Mouse (Mus musculus) MEL (cell line): ENCODE measurements around the gene Plekha5. TPM values are rescaled to one million over a fixed set of nuclear protein-coding genes. Genes with fewer than 3 reads are reported as not detected.

Experiments
- DNase-seq: peaks from one replicate; pipeline ENCODE4 v3.0.0; 2011; ENCODE audit warnings: low read depth, low spot score
- H3K27ac ChIP-seq: 2 replicates; pipeline ENCODE4 v1.5.1; 2012; ENCODE audit warnings: low read depth, mild to moderate bottlenecking, control low read depth, low read length, moderate library complexity; ENCODE audit not compliant: control insufficient read depth
- H3K27me3 ChIP-seq, 2 experiments: fragments of 150-350 bp in 1 of 2; sonication (generic) in 1 of 2; 2 replicates each; pipeline ENCODE4 v1.6.1; 2012; ENCODE audit warnings: low read length in 2 of 2, mild to moderate bottlenecking in 2 of 2, improper control_type of control experiment in 1 of 2, moderate library complexity in 1 of 2; ENCODE audit not compliant: insufficient read depth in 2 of 2, control insufficient read depth in 1 of 2
- H3K36me3 ChIP-seq, 2 experiments: 2 replicates each; pipeline ENCODE4 v1.6.1; 2012 to 2014; ENCODE audit warnings: low read length in 2 of 2, improper control_type of control experiment in 1 of 2, inconsistent platforms in 1 of 2, mild to moderate bottlenecking in 1 of 2; ENCODE audit not compliant: insufficient read depth in 2 of 2, control insufficient read depth in 1 of 2
- H3K4me1 ChIP-seq, 2 experiments: fragments of 150-350 bp in 1 of 2; sonication (generic) in 1 of 2; 2 replicates each; pipeline ENCODE4 v1.6.1; 2012; ENCODE audit warnings: low read length in 2 of 2, improper control_type of control experiment in 1 of 2, mild to moderate bottlenecking in 1 of 2; ENCODE audit not compliant: insufficient read depth in 2 of 2, control insufficient read depth in 1 of 2
- H3K4me3 ChIP-seq, 2 experiments: fragments of 150-350 bp in 1 of 2; sonication (generic) in 1 of 2; 2 replicates each; pipeline ENCODE4 v1.5.1; 2012; ENCODE audit warnings: low read depth in 2 of 2, low read length in 2 of 2, mild to moderate bottlenecking in 2 of 2, moderate library complexity in 2 of 2, control low read depth in 1 of 2, improper control_type of control experiment in 1 of 2; ENCODE audit not compliant: control insufficient read depth in 1 of 2, insufficient read depth in 1 of 2
- H3K79me2 ChIP-seq: 2 replicates; pipeline ENCODE4 v1.6.1; 2012; ENCODE audit warnings: mild to moderate bottlenecking, low read length, moderate library complexity; ENCODE audit not compliant: control insufficient read depth, poor library complexity, insufficient read depth
- H3K9ac ChIP-seq: 2 replicates; pipeline ENCODE4 v1.6.1; 2012; ENCODE audit warnings: low read depth, mild to moderate bottlenecking, control low read depth, low read length, moderate library complexity; ENCODE audit not compliant: control insufficient read depth, poor library complexity, severe bottlenecking
- H3K9me3 ChIP-seq: fragments of 150-350 bp; sonication (generic); replicated peaks from 2 replicates; pipeline ENCODE4 v1.6.1; 2012; ENCODE audit warnings: mild to moderate bottlenecking, low read length, improper control_type of control experiment, moderate library complexity; ENCODE audit not compliant: insufficient read depth
- BHLHE40 ChIP-seq: IDR thresholded peaks from 2 replicates; pipeline ENCODE4 v1.6.1; 2012; ENCODE audit warnings: low read depth, mild to moderate bottlenecking, inconsistent platforms, low read length, improper control_type of control experiment, borderline replicate concordance
- CHD1 ChIP-seq: IDR thresholded peaks from 2 replicates; pipeline ENCODE4 v1.6.1; 2012; ENCODE audit warnings: low read depth, mild to moderate bottlenecking, inconsistent platforms, low read length, improper control_type of control experiment
- ELF1 ChIP-seq: IDR thresholded peaks from 2 replicates; pipeline ENCODE4 v1.6.1; 2014; ENCODE audit warnings: low read depth, mild to moderate bottlenecking, inconsistent platforms, low read length, improper control_type of control experiment, moderate library complexity
- EP300 ChIP-seq, 2 experiments: IDR thresholded peaks; 2 replicates each; pipeline ENCODE4 v1.6.1; 2011; ENCODE audit warnings: improper control_type of control experiment in 2 of 2, low read length in 2 of 2, low read depth in 1 of 2, mild to moderate bottlenecking in 1 of 2
- ETS1 ChIP-seq: IDR thresholded peaks from 2 replicates; pipeline ENCODE4 v1.6.1; 2012; ENCODE audit warnings: low read depth, mild to moderate bottlenecking, inconsistent platforms, low read length, improper control_type of control experiment, moderate library complexity
- HCFC1 ChIP-seq: IDR thresholded peaks from 2 replicates; pipeline ENCODE4 v1.6.1; 2012; ENCODE audit warnings: low read depth, mild to moderate bottlenecking, inconsistent platforms, low read length, improper control_type of control experiment, moderate library complexity
- JUND ChIP-seq: IDR thresholded peaks from 2 replicates; pipeline ENCODE4 v1.6.1; 2011; ENCODE audit warnings: low read depth, mild to moderate bottlenecking, improper control_type of control experiment, low read length
- KAT2A ChIP-seq: conservative IDR thresholded peaks from 2 replicates; pipeline ENCODE4 v1.6.1; 2012; ENCODE audit warnings: low read depth, low read length, improper control_type of control experiment, inconsistent platforms
- MAFK ChIP-seq: IDR thresholded peaks from 2 replicates; pipeline ENCODE4 v1.6.1; 2011; ENCODE audit warnings: low read depth, mild to moderate bottlenecking, low read length, improper control_type of control experiment, borderline replicate concordance
- MAX ChIP-seq: IDR thresholded peaks from 2 replicates; pipeline ENCODE4 v1.6.1; 2011; ENCODE audit warnings: low read length, improper control_type of control experiment
- MAZ ChIP-seq: IDR thresholded peaks from 2 replicates; pipeline ENCODE4 v1.6.1; 2012; ENCODE audit warnings: low read depth, mild to moderate bottlenecking, inconsistent platforms, low read length, improper control_type of control experiment
- MEF2A ChIP-seq: IDR thresholded peaks from 2 replicates; pipeline ENCODE4 v1.6.1; 2014; ENCODE audit warnings: low read depth, mild to moderate bottlenecking, inconsistent platforms, low read length, improper control_type of control experiment; ENCODE audit not compliant: poor library complexity, insufficient replicate concordance, severe bottlenecking; ENCODE audit errors: extremely low read depth
- MXI1 ChIP-seq: IDR thresholded peaks from 2 replicates; pipeline ENCODE4 v1.6.1; 2011; ENCODE audit warnings: mild to moderate bottlenecking, low read depth, low read length, improper control_type of control experiment
- NELFE ChIP-seq: IDR thresholded peaks from 2 replicates; pipeline ENCODE4 v1.6.1; 2011; ENCODE audit warnings: low read depth, low read length, improper control_type of control experiment
- POLR2AphosphoS5 ChIP-seq: IDR thresholded peaks from 2 replicates; pipeline ENCODE4 v1.6.1; 2012; ENCODE audit warnings: low read depth, borderline replicate concordance, mild to moderate bottlenecking, inconsistent platforms, low read length, moderate library complexity, mixed read lengths
- UBTF ChIP-seq: IDR thresholded peaks from 2 replicates; pipeline ENCODE4 v1.6.1; 2012; ENCODE audit warnings: low read depth, mild to moderate bottlenecking, inconsistent platforms, low read length, improper control_type of control experiment, moderate library complexity, borderline replicate concordance; ENCODE audit not compliant: insufficient read depth
- ZKSCAN1 ChIP-seq: IDR thresholded peaks from 2 replicates; pipeline ENCODE4 v1.6.1; 2012; ENCODE audit warnings: low read depth, mild to moderate bottlenecking, inconsistent platforms, low read length, improper control_type of control experiment, moderate library complexity
- ZNF384 ChIP-seq: IDR thresholded peaks from 2 replicates; pipeline ENCODE4 v1.6.1; 2012; ENCODE audit warnings: low read depth, mild to moderate bottlenecking, inconsistent platforms, low read length, improper control_type of control experiment
- polyA plus RNA-seq, 2 experiments: library from polyadenylated mRNA; stranded (reverse) in 1 of 2; unstranded in 1 of 2; fragments of >175 nt in 1 of 2; fragments of >200 nt in 1 of 2; gene quantifications; 2 replicates each; pipeline versions ENCODE4 v1.2.1 to v1.2.4; 2012; ENCODE audit warnings: low replicate concordance in 2 of 2, low read depth in 1 of 2; ENCODE audit not compliant: insufficient read length in 2 of 2, insufficient read depth in 1 of 2, missing spikeins in 1 of 2
- total RNA-seq: library from RNA; depleted of rRNA; stranded (reverse); fragments of 300-350 nt; gene quantifications from 2 replicates; pipeline ENCODE4 v1.2.3, GENCODE M21; 2012

Gene Plekha5
- total and polyA plus RNA-seq, 3 experiments, result 0.24 to 0.35 TPM; not detected in 1

DNA sequence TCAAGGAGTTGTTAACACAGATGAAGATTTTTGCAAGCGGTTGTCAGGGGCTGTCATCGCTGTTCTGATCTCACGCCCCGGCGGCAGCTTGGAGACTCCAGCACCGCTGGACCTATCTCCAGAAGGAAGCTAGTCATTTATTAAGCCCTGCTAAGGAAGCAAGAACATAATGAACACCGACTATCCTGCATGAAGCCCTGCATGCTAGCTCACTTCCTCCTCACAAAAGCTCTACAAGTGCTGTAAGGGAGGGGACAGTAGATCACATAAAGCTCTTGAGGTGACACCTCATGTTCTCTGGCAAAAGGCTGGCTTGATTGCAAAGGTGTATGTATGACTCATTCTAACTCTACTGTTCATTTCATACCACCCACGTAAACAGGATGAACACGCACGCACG is 190.9 kb downstream of the Plekha5 start:
- Histone ChIP-seq H3K36me3 (no peaks in the 10 kb centered on the region; a peak in 1 of 4 replicates), H3K4me3 (no peak overlapping the region), H3K9me3 (no peaks in the 10 kb centered on the region), H3K9ac (no peak overlapping the region), H3K27ac (no peak overlapping the region), H3K27me3 (no peaks in the 10 kb centered on the region), H3K4me1 (peaks cover 0 to 6% of the 10 kb centered on the region in 2 experiments; a peak in 2 of 4 replicates), H3K79me2 (no peaks in the 10 kb centered on the region)
- TF ChIP-seq ETS1 (no peak), KAT2A (no peak), ZNF384 (no peak), CHD1 (no peak), EP300 (IDR thresholded peaks at IDR 0.05; ENCODE audit: low read depth in 1 of 2, low read length in 2 of 2) (no peak), JUND (no peak), MAX (no peak), NELFE (no peak), ZKSCAN1 (no peak)
- no peak for DNase-seq

GRCm38 (mm10) chr6:140620531-140621349 is 196.9 kb downstream of the Plekha5 start:
- H3K9ac ChIP-seq, result no peak overlapping the region
- peaks cover 0 to 10% of the 10 kb centered on the region in 2 experiments; a peak in 2 of 4 replicates for H3K36me3 ChIP-seq
- no peaks in the 10 kb centered on the region for H3K27me3 ChIP-seq
- DNase-seq, result no peak
- no peak for TF ChIP-seq BHLHE40
- TF ChIP-seq POLR2AphosphoS5, result no peak
- no peak for TF ChIP-seq ELF1
- TF ChIP-seq UBTF, result no peak
- no peak for TF ChIP-seq MEF2A
- TF ChIP-seq ZNF384, result no peak
- no peak for TF ChIP-seq MXI1
- no peak for TF ChIP-seq MAZ
- no peak for TF ChIP-seq HCFC1
- no peak for TF ChIP-seq MAFK
- no peaks in the 10 kb centered on the region for H3K9me3 ChIP-seq
- H3K27ac ChIP-seq, result no peak overlapping the region
- peaks cover 22% of the 10 kb centered on the region for H3K79me2 ChIP-seq
- H3K4me3 ChIP-seq, result no peak overlapping the region
- peaks cover 6 to 19% of the 10 kb centered on the region in 2 experiments for H3K4me1 ChIP-seq
